Mouse (Mus musculus): ENCODE results near the gene Tmem145. TPM values are rescaled to one million over a fixed set of nuclear protein-coding genes. Genes with fewer than 3 reads are reported as not detected.
A peak's percentile ranks its signal among the peaks of the same experiment; 100 is the strongest.
"Not testable (repeated sequence)": the region's sequence is repeated elsewhere in the genome, so short reads cannot be mapped to it uniquely, and the experiment has no call there.

Tmem145 gene
- total RNA-seq, 2 experiments from 2014 or later = 66.4 to 70.3 TPM

GRCm38 (mm10) chr7:25317446-25317999 lies 11.6 kb downstream of the Tmem145 start:
- no peak for DNase-seq (ENCODE audit: low spot score in 2 of 2)

GRCm38 (mm10) chr7:25322058-25322484 lies 16.2 kb downstream of the Tmem145 start:
- no peak for DNase-seq (ENCODE audit: low spot score in 2 of 2)

- no peak for DNase-seq (ENCODE audit: low spot score in 2 of 2)
Measured at GRCm38 (mm10) chr7:25323219-25323618, 17.3 kb downstream of the Tmem145 start.

GRCm38 (mm10) chr7:25325431-25325830 lies 19.5 kb downstream of the Tmem145 start:
- not testable (repeated sequence) for DNase-seq (ENCODE audit: low spot score in 2 of 2)

GRCm38 (mm10) chr7:25326233-25326632 lies 20.3 kb downstream of the Tmem145 start:
- DNase-seq (ENCODE audit: low spot score in 2 of 2) = no peak

GRCm38 (mm10) chr7:25333596-25334307 lies 27.8 kb downstream of the Tmem145 start:
- DNase-seq (ENCODE audit: low spot score in 2 of 2) = peak; percentile 74 to 75

- no peak for DNase-seq (ENCODE audit: low spot score in 2 of 2)
Measured at GRCm38 (mm10) chr7:25334472-25334871, 28.6 kb downstream of the Tmem145 start.

- no peak for DNase-seq (ENCODE audit: low spot score in 2 of 2)
Measured at GRCm38 (mm10) chr7:25339329-25339728, 33.4 kb downstream of the Tmem145 start.

- peak; percentile 42 to 48 for DNase-seq (ENCODE audit: low spot score in 2 of 2)
Measured at GRCm38 (mm10) chr7:25341000-25341784, 35.3 kb downstream of the Tmem145 start.

GRCm38 (mm10) chr7:25348861-25349260 lies 43.0 kb downstream of the Tmem145 start:
- no peak for DNase-seq (ENCODE audit: low spot score in 2 of 2)

- peak in 1 of 2 experiments; percentile 25 for DNase-seq (ENCODE audit: low spot score in 2 of 2)
Measured at GRCm38 (mm10) chr7:25358721-25359206, 52.9 kb downstream of the Tmem145 start.

- DNase-seq (ENCODE audit: low spot score in 2 of 2) = no peak
Measured at GRCm38 (mm10) chr7:25363151-25363550, 57.2 kb downstream of the Tmem145 start.

- DNase-seq (ENCODE audit: low spot score in 2 of 2) = no peak
Measured at GRCm38 (mm10) chr7:25363632-25364031, 57.7 kb downstream of the Tmem145 start.

Other genes with a start within 250 kb of the Tmem145 start
- 100 to 1,000 TPM; 236 to 252 TPM for gene Grik5, start 233.8 kb upstream of the Tmem145 start, total RNA-seq (2021)
- 10 to 100 TPM; 21.4 to 23.2 TPM for gene Zfp574, start 233.5 kb upstream of the Tmem145 start, total RNA-seq (2021)
- 10 to 100 TPM; 10.1 to 11.3 TPM for gene Pou2f2, start 126.4 kb upstream of the Tmem145 start, total RNA-seq (2021)
- 10 to 100 TPM; 22.2 to 26.3 TPM for gene Dedd2, start 85.5 kb upstream of the Tmem145 start, total RNA-seq (2021)
- 1 to 10 TPM; 7.2 to 8.4 TPM for gene Zfp526, start 84.7 kb upstream of the Tmem145 start, total RNA-seq (2021)
- 100 to 1,000 TPM; 162 to 187 TPM for gene Gsk3a, start 68.3 kb upstream of the Tmem145 start, total RNA-seq (2021)
- 10 to 100 TPM; 38.1 to 39.5 TPM for gene Erf, start 55.3 kb upstream of the Tmem145 start, total RNA-seq (2021)
- 100 to 1,000 TPM; 234 to 267 TPM for gene Cic, start 38.4 kb upstream of the Tmem145 start, total RNA-seq (2021)
- gene Pafah1b3, start 8.1 kb upstream of the Tmem145 start, total RNA-seq (2021) = 10 to 100 TPM; 63.0 to 67.6 TPM
- under 1 TPM; 0.27 to 0.30 TPM for gene Prr19, start 4.7 kb upstream of the Tmem145 start, total RNA-seq (2021)
- gene Megf8, start 11.1 kb downstream of the Tmem145 start, total RNA-seq (2021) = 10 to 100 TPM; 79.7 to 87.1 TPM
- gene Cnfn, start 63.6 kb downstream of the Tmem145 start, total RNA-seq (2021) = not detected
- 1 to 10 TPM; 5.5 to 6.8 TPM for gene Lipe, start 92.6 kb downstream of the Tmem145 start, total RNA-seq (2021)
- not detected for gene Cxcl17, start 106.8 kb downstream of the Tmem145 start, total RNA-seq (2021)
- gene Ceacam1, start 171.5 kb downstream of the Tmem145 start, total RNA-seq (2021) = 1 to 10 TPM; 2.1 to 2.4 TPM
- under 1 TPM; 0.11 to 0.23 TPM for gene Ceacam2, start 233.8 kb downstream of the Tmem145 start, total RNA-seq (2021)